Mouse (Mus musculus): ENCODE measurements around the gene Pigr. TPM values are rescaled to one million over a fixed set of nuclear protein-coding genes. Genes with fewer than 3 reads are reported as not detected.

Gene Pigr
- 1.2 TPM in 2 replicates for polyA plus RNA-seq (2015; fragmentation: Nextera tagmentation; extraction: Ambion mirVana)

- H3K4me1 ChIP-seq (ENCODE audit: insufficient read depth) = peaks cover 5% of the 10 kb centered on the region
- ATAC-seq = no peak
- no peaks in the 10 kb centered on the region for H3K36me3 ChIP-seq (replicated peaks; ENCODE audit: insufficient read depth, low read length)
- TF ChIP-seq CTCF (IDR thresholded peaks at IDR 0.05; ENCODE audit: low read depth) (no peak), EP300 (IDR thresholded peaks at IDR 0.05; ENCODE audit: low read depth) (no peak)
- no peak within 1 kb of the TSS for H3K27ac ChIP-seq (ENCODE audit: low read depth)
- no peak within 1 kb of the TSS for H3K4me2 ChIP-seq (ENCODE audit: low read depth, low read length)
- DNase-seq = no peak
- no peaks in the 10 kb centered on the region for H3K27me3 ChIP-seq (ENCODE audit: insufficient read depth, low read length)
- WGBS (ENCODE audit: insufficient replicate concordance) = 79% methylated on average over 5 of the region's 5 CpGs
- H3K4me3 ChIP-seq (ENCODE audit: low read depth, low read length) = no peak within 1 kb of the TSS
- no peak within 1 kb of the TSS for H3K9ac ChIP-seq (replicated peaks)
- H3K9me3 ChIP-seq (ENCODE audit: low read length) = no peaks in the 10 kb centered on the region
Observed at GRCm38 (mm10) chr1:130826448-130826847, at the start of gene Pigr. Gene Pigr, plus strand, starts transcription at chr1:130826684.

GRCm38 (mm10) chr1:130779867-130780266 is 46.6 kb upstream of the Pigr start:
- Histone ChIP-seq H3K9ac (replicated peaks) (no peak overlapping the region), H3K4me3 (ENCODE audit: low read depth, low read length) (no peak overlapping the region), H3K4me1 (ENCODE audit: insufficient read depth) (no peaks in the 10 kb centered on the region), H3K36me3 (replicated peaks; ENCODE audit: insufficient read depth, low read length) (no peaks in the 10 kb centered on the region), H3K27ac (ENCODE audit: low read depth) (no peak overlapping the region), H3K9me3 (ENCODE audit: low read length) (no peaks in the 10 kb centered on the region), H3K27me3 (ENCODE audit: insufficient read depth, low read length) (no peaks in the 10 kb centered on the region), H3K4me2 (ENCODE audit: low read depth, low read length) (no peak overlapping the region)
- 77% methylated on average over 3 of the region's 3 CpGs for WGBS (ENCODE audit: insufficient replicate concordance)
- TF ChIP-seq CTCF (IDR thresholded peaks at IDR 0.05; ENCODE audit: low read depth) = no peak
- TF ChIP-seq EP300 (IDR thresholded peaks at IDR 0.05; ENCODE audit: low read depth) = no peak
- ATAC-seq = no peak
- no peak for DNase-seq

GRCm38 (mm10) chr1:130784054-130784453 is 42.4 kb upstream of the Pigr start:
- no peak overlapping the region for H3K9ac ChIP-seq (replicated peaks)
- DNase-seq = no peak
- ATAC-seq = no peak
- H3K27me3 ChIP-seq (ENCODE audit: insufficient read depth, low read length) = no peaks in the 10 kb centered on the region
- H3K4me3 ChIP-seq (ENCODE audit: low read depth, low read length) = no peak overlapping the region
- H3K27ac ChIP-seq (ENCODE audit: low read depth) = no peak overlapping the region
- 22% methylated on average over 4 of the region's 4 CpGs for WGBS (ENCODE audit: insufficient replicate concordance)
- H3K36me3 ChIP-seq (replicated peaks; ENCODE audit: insufficient read depth, low read length) = no peaks in the 10 kb centered on the region
- TF ChIP-seq EP300 (IDR thresholded peaks at IDR 0.05; ENCODE audit: low read depth) = no peak
- peak; percentile 72 for TF ChIP-seq CTCF (IDR thresholded peaks at IDR 0.05; ENCODE audit: low read depth)
- H3K4me1 ChIP-seq (ENCODE audit: insufficient read depth) = no peaks in the 10 kb centered on the region
- H3K4me2 ChIP-seq (ENCODE audit: low read depth, low read length) = no peak overlapping the region
- H3K9me3 ChIP-seq (ENCODE audit: low read length) = no peaks in the 10 kb centered on the region

- 48% methylated on average over 4 of the region's 4 CpGs for WGBS (ENCODE audit: insufficient replicate concordance)
- Histone ChIP-seq H3K27ac (ENCODE audit: low read depth) (no peak overlapping the region), H3K4me2 (ENCODE audit: low read depth, low read length) (no peak overlapping the region), H3K4me1 (ENCODE audit: insufficient read depth) (no peaks in the 10 kb centered on the region), H3K4me3 (ENCODE audit: low read depth, low read length) (no peak overlapping the region), H3K9me3 (ENCODE audit: low read length) (no peaks in the 10 kb centered on the region), H3K9ac (replicated peaks) (no peak overlapping the region), H3K27me3 (ENCODE audit: insufficient read depth, low read length) (no peaks in the 10 kb centered on the region), H3K36me3 (replicated peaks; ENCODE audit: insufficient read depth, low read length) (no peaks in the 10 kb centered on the region)
- ATAC-seq = 0 out of 2 replicates have a peak, but pooled peaks have one; percentile 51
- DNase-seq = peak; percentile 36
- TF ChIP-seq CTCF (IDR thresholded peaks at IDR 0.05; ENCODE audit: low read depth) = peak; percentile 63
- TF ChIP-seq EP300 (IDR thresholded peaks at IDR 0.05; ENCODE audit: low read depth) = no peak
Observed at GRCm38 (mm10) chr1:130787001-130787400, 39.5 kb upstream of the Pigr start.

- no peak for ATAC-seq
- WGBS (ENCODE audit: insufficient replicate concordance) = 61% methylated on average over 3 of the region's 3 CpGs
Observed at GRCm38 (mm10) chr1:130789512-130790451, 36.7 kb upstream of the Pigr start.

GRCm38 (mm10) chr1:130795331-130795730 is 31.2 kb upstream of the Pigr start:
- DNase-seq (no peak), ATAC-seq (no peak)
- 68% methylated on average over 2 of the region's 2 CpGs for WGBS (ENCODE audit: insufficient replicate concordance)
- H3K9me3 ChIP-seq (ENCODE audit: low read length) = no peaks in the 10 kb centered on the region
- H3K4me3 ChIP-seq (ENCODE audit: low read depth, low read length) = no peak overlapping the region
- no peaks in the 10 kb centered on the region for H3K27me3 ChIP-seq (ENCODE audit: insufficient read depth, low read length)
- no peak overlapping the region for H3K27ac ChIP-seq (ENCODE audit: low read depth)
- TF ChIP-seq CTCF (IDR thresholded peaks at IDR 0.05; ENCODE audit: low read depth) (no peak), EP300 (IDR thresholded peaks at IDR 0.05; ENCODE audit: low read depth) (no peak)
- H3K4me2 ChIP-seq (ENCODE audit: low read depth, low read length) = no peak overlapping the region
- H3K36me3 ChIP-seq (replicated peaks; ENCODE audit: insufficient read depth, low read length) = no peaks in the 10 kb centered on the region
- H3K9ac ChIP-seq (replicated peaks) = no peak overlapping the region
- H3K4me1 ChIP-seq (ENCODE audit: insufficient read depth) = peaks cover 8% of the 10 kb centered on the region; the same call in 1 of the 2 replicates

More at GRCm38 (mm10) chr1:130789512-130790451, 36.7 kb upstream of the Pigr start:
- H3K36me3 ChIP-seq (replicated peaks; ENCODE audit: insufficient read depth, low read length) = no peaks in the 10 kb centered on the region
- DNase-seq = no peak
- H3K4me2 ChIP-seq (ENCODE audit: low read depth, low read length) = no peak overlapping the region
- no peaks in the 10 kb centered on the region for H3K27me3 ChIP-seq (ENCODE audit: insufficient read depth, low read length)
- no peak for TF ChIP-seq CTCF (IDR thresholded peaks at IDR 0.05; ENCODE audit: low read depth)
- TF ChIP-seq EP300 (IDR thresholded peaks at IDR 0.05; ENCODE audit: low read depth) = no peak
- H3K9me3 ChIP-seq (ENCODE audit: low read length) = no peaks in the 10 kb centered on the region
- H3K9ac ChIP-seq (replicated peaks) = no peak overlapping the region
- no peak overlapping the region for H3K4me3 ChIP-seq (ENCODE audit: low read depth, low read length)
- no peaks in the 10 kb centered on the region for H3K4me1 ChIP-seq (ENCODE audit: insufficient read depth)
- no peak overlapping the region for H3K27ac ChIP-seq (ENCODE audit: low read depth)
